Comparison of ENCODE assay signal across 7 mouse cellular contexts in the genomic region with DNA sequence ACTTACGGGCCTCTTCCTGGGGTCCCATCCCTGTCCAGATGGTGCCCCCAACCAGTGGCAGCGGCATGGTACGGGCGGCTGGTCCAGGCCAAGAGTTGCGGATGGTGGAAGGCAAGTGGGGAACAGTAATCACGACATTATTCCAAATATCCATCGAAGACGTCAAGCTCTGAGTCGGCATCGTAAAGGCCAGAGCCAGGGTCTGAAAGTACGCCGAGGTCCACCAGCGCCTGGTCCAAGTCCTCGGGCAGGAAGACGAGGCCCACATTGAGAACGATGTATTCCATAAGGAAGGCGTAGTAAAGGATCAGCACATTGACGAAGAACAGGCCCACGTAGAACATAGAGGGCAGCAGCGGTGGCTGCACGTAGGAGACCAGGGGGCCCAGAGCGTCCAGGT. TPM values are rescaled to one million over a fixed set of nuclear protein-coding genes. Genes with fewer than 3 reads are reported as not detected.
A peak's percentile ranks its signal among the peaks of the same experiment; 100 is the strongest.
DNase-seq lines count a peak whose midpoint lies in the region; ATAC-seq and TF ChIP-seq lines count a peak whose summit lies in the region.

No protein-coding gene starts in this region.

- TF ChIP-seq EP300 in heart, postnatal 0 days (IDR thresholded peaks at IDR 0.05; ENCODE audit: low read depth): no peak

- no peak for DNase-seq in thymus, adult 2 months
- DNase-seq in thymus, postnatal 25 days: no peak
- peak; percentile 48 to 58 for DNase-seq in cerebellum, postnatal 10 days
- DNase-seq in heart, postnatal 0 days (ENCODE audit: low spot score): peak; percentile 24
- DNase-seq in c-Kit-positive CD71-positive TER-119-positive erythroid progenitor cells, embryonic 14.5 days (ENCODE audit: low spot score): no peak

- H3K4me1 ChIP-seq in thymus, adult 2 months (replicated peaks; ENCODE audit: control insufficient read depth, insufficient read depth, low read length): peaks cover 35% of the 10 kb centered on the region
- peaks cover 36% of the 10 kb centered on the region for H3K4me1 ChIP-seq in heart, postnatal 0 days (ENCODE audit: control insufficient read depth, insufficient read depth)
- H3K4me1 ChIP-seq in limb, embryonic 15.5 days: peaks cover 50% of the 10 kb centered on the region
- peaks cover 62% of the 10 kb centered on the region for H3K4me1 ChIP-seq in neural tube, embryonic 13.5 days (replicated peaks)

- peak; percentile 1 for ATAC-seq in heart, postnatal 0 days (ENCODE audit: insufficient read depth, low read depth)
- ATAC-seq in limb, embryonic 15.5 days (ENCODE audit: insufficient number of reproducible peaks, low FRiP score, low TSS enrichment, low read depth): 0 out of 2 replicates have a peak, but pooled peaks have one; percentile 1
- ATAC-seq in neural tube, embryonic 13.5 days (ENCODE audit: low read depth): peak; percentile 27

- no peak for TF ChIP-seq CTCF in thymus, adult 2 months (IDR thresholded peaks at IDR 0.05; ENCODE audit: borderline replicate concordance, control insufficient read depth, extremely low read depth, insufficient read depth, low read length, poor library complexity)
- no peak for TF ChIP-seq CTCF in heart, postnatal 0 days (IDR thresholded peaks at IDR 0.05; ENCODE audit: low read depth)

- H3K4me2 ChIP-seq in heart, postnatal 0 days (ENCODE audit: low read depth, low read length): peak overlapping the region; percentile 96
- peak overlapping the region; percentile 91 for H3K4me2 ChIP-seq in limb, embryonic 15.5 days
- H3K4me2 ChIP-seq in neural tube, embryonic 13.5 days: peak overlapping the region; percentile 80

- peak overlapping the region; percentile 61; the same call in 1 of the 2 replicates for H3K27ac ChIP-seq in thymus, adult 2 months (ENCODE audit: control insufficient read depth, insufficient read depth, low read length)
- H3K27ac ChIP-seq in heart, postnatal 0 days (ENCODE audit: low read depth): peak overlapping the region; percentile 88
- H3K27ac ChIP-seq in limb, embryonic 15.5 days: peak overlapping the region; percentile 92
- peak overlapping the region; percentile 88 for H3K27ac ChIP-seq in neural tube, embryonic 13.5 days (replicated peaks)

- no peaks in the 10 kb centered on the region for H3K36me3 ChIP-seq in thymus, adult 2 months (ENCODE audit: control insufficient read depth, insufficient read depth, low read length)
- H3K36me3 ChIP-seq in heart, postnatal 0 days (replicated peaks; ENCODE audit: control insufficient read depth, insufficient read depth, low read length): no peaks in the 10 kb centered on the region
- H3K36me3 ChIP-seq in limb, embryonic 15.5 days: no peaks in the 10 kb centered on the region; the same call in 1 of the 2 replicates
- no peaks in the 10 kb centered on the region for H3K36me3 ChIP-seq in neural tube, embryonic 13.5 days

- TF ChIP-seq POLR2A in thymus, adult 2 months (IDR thresholded peaks at IDR 0.05; ENCODE audit: control insufficient read depth, extremely low read depth, insufficient read depth, low read length, poor library complexity): no peak

- H3K9me3 ChIP-seq in heart, postnatal 0 days (replicated peaks; ENCODE audit: control insufficient read depth, low read length): no peaks in the 10 kb centered on the region
- H3K9me3 ChIP-seq in limb, embryonic 15.5 days: no peaks in the 10 kb centered on the region
- H3K9me3 ChIP-seq in neural tube, embryonic 13.5 days: no peaks in the 10 kb centered on the region

- WGBS in thymus, adult 2 months: 2% methylated on average over 22 of the region's 22 CpGs
- 2% methylated on average over 22 of the region's 22 CpGs for WGBS in heart, postnatal 0 days
- WGBS in limb, embryonic 15.5 days: 5% methylated on average over 22 of the region's 22 CpGs
- 3% methylated on average over 22 of the region's 22 CpGs for WGBS in neural tube, embryonic 13.5 days

- peak overlapping the region; percentile 86 for H3K9ac ChIP-seq in heart, postnatal 0 days (replicated peaks; ENCODE audit: low read depth, low read length)
- peak overlapping the region; percentile 79 for H3K9ac ChIP-seq in limb, embryonic 15.5 days
- H3K9ac ChIP-seq in neural tube, embryonic 13.5 days: peak overlapping the region; percentile 97

- H3K4me3 ChIP-seq in thymus, adult 2 months (ENCODE audit: control insufficient read depth, insufficient read depth, low read length): peak overlapping the region; percentile 81
- H3K4me3 ChIP-seq in heart, postnatal 0 days (ENCODE audit: low read depth, low read length): peak overlapping the region; percentile 87
- peak overlapping the region; percentile 92 for H3K4me3 ChIP-seq in limb, embryonic 15.5 days
- H3K4me3 ChIP-seq in neural tube, embryonic 13.5 days: peak overlapping the region; percentile 95

- H3K27me3 ChIP-seq in thymus, adult 2 months (ENCODE audit: control insufficient read depth, insufficient read depth, low read length): no peaks in the 10 kb centered on the region
- H3K27me3 ChIP-seq in heart, postnatal 0 days (ENCODE audit: control insufficient read depth, insufficient read depth, low read length): no peaks in the 10 kb centered on the region
- no peaks in the 10 kb centered on the region for H3K27me3 ChIP-seq in limb, embryonic 15.5 days
- H3K27me3 ChIP-seq in neural tube, embryonic 13.5 days: no peaks in the 10 kb centered on the region

RNA-seq across cellular contexts. Expression of gene Dexi, which starts 0.6 kb away (rescaled TPM):
- 122 and 146 TPM in 2 replicates for polyA plus RNA-seq in thymus, adult 2 months (2012; rRNA removed)
- total RNA-seq in heart, postnatal 0 days (2014; rRNA removed; ENCODE audit: low replicate concordance): 41.9 and 76.4 TPM in 2 replicates
- 15.0 and 15.6 TPM in 2 replicates for polyA plus RNA-seq in heart, postnatal 0 days (2015; fragmentation: Nextera tagmentation; extraction: Ambion mirVana)
- polyA plus RNA-seq in limb, embryonic 15.5 days (2015; fragmentation: Nextera tagmentation; extraction: Ambion mirVana): 16.4 and 21.5 TPM in 2 replicates
- 19.1 and 21.8 TPM in 2 replicates for polyA plus RNA-seq in neural tube, embryonic 13.5 days (2015; fragmentation: Nextera tagmentation; extraction: Ambion mirVana)

RNA-seq across cellular contexts. Expression of gene Clec16a, which starts 2.9 kb away (rescaled TPM):
- 25.2 and 30.1 TPM in 2 replicates for polyA plus RNA-seq in thymus, adult 2 months (2012; rRNA removed)
- 32.0 and 39.6 TPM in 2 replicates for total RNA-seq in heart, postnatal 0 days (2014; rRNA removed; ENCODE audit: low replicate concordance)
- 36.1 and 37.7 TPM in 2 replicates for polyA plus RNA-seq in heart, postnatal 0 days (2015; fragmentation: Nextera tagmentation; extraction: Ambion mirVana)
- 34.3 and 39.5 TPM in 2 replicates for polyA plus RNA-seq in limb, embryonic 15.5 days (2015; fragmentation: Nextera tagmentation; extraction: Ambion mirVana)
- polyA plus RNA-seq in neural tube, embryonic 13.5 days (2015; fragmentation: Nextera tagmentation; extraction: Ambion mirVana): 68.7 and 69.0 TPM in 2 replicates

Comparison
In these comparisons a context has a peak if more than half of its experiments do, and no peak if none do; other contexts are left out.
1. DNase-seq: peak in cerebellum, postnatal 10 days (2 of 2) and heart, postnatal 0 days (single experiment); none in thymus, adult 2 months (single experiment), thymus, postnatal 25 days (single experiment) and c-Kit-positive CD71-positive TER-119-positive erythroid progenitor cells, embryonic 14.5 days (single experiment).
2. Peak in every context shown above with its lines, with median percentiles within 50 percentile points of each other: H3K27ac ChIP-seq, H3K4me3 ChIP-seq, ATAC-seq, H3K4me2 ChIP-seq and H3K9ac ChIP-seq.